Mouse (Mus musculus) erythroid progenitor cell, adult 5-6 weeks (primary cell): ENCODE results near the gene Creb3l2. TPM values are rescaled to one million over a fixed set of nuclear protein-coding genes. Genes with fewer than 3 reads are reported as not detected.
"Not testable (repeated sequence)": the region's sequence is repeated elsewhere in the genome, so short reads cannot be mapped to it uniquely, and the experiment has no call there.

Source experiments
- ATAC-seq: replicated peaks from 2 replicates; pipeline ENCODE4 v1.8.0; 2016; ENCODE audit warnings: moderate number of reproducible peaks, mild to moderate bottlenecking, moderate TSS enrichment, inconsistent platforms; ENCODE audit not compliant: poor library complexity, low FRiP score, severe bottlenecking
- total RNA-seq, 2 experiments: library from RNA; stranded (forward) in 1 of 2; stranded (reverse) in 1 of 2; fragments of 150-400 nt in 1 of 2; fragments of 186-747, 209-891 nt in 1 of 2; gene quantifications; 2 replicates each; pipeline versions ENCODE4 v1.2.3 to v1.2.4; 2015 to 2017; ENCODE audit warnings: low replicate concordance in 2 of 2

Creb3l2 gene
- total RNA-seq, 2 experiments from 2014 or later = 0.38 to 1.7 TPM

GRCm38 (mm10) chr6:37387281-37387680 is 54.7 kb downstream of the Creb3l2 start:
- ATAC-seq = no peak

GRCm38 (mm10) chr6:37385602-37386285 is 56.2 kb downstream of the Creb3l2 start:
- ATAC-seq = no peak

- ATAC-seq = no peak
These were observed 59.2 kb downstream of the Creb3l2 start for GRCm38 (mm10) chr6:37382761-37383160.

- no peak for ATAC-seq
These were observed 63.9 kb downstream of the Creb3l2 start for GRCm38 (mm10) chr6:37377836-37378580.

- ATAC-seq = not testable (repeated sequence)
These were observed 64.6 kb downstream of the Creb3l2 start for GRCm38 (mm10) chr6:37377387-37377786.

- no peak for ATAC-seq
These were observed 66.5 kb downstream of the Creb3l2 start for GRCm38 (mm10) chr6:37375452-37375851.

GRCm38 (mm10) chr6:37371341-37371740 is 70.6 kb downstream of the Creb3l2 start:
- no peak for ATAC-seq

GRCm38 (mm10) chr6:37370566-37370965 is 71.4 kb downstream of the Creb3l2 start:
- ATAC-seq = no peak

- ATAC-seq = no peak
These were observed 72.2 kb downstream of the Creb3l2 start for GRCm38 (mm10) chr6:37369750-37370149.

- no peak for ATAC-seq
These were observed 73.7 kb downstream of the Creb3l2 start for GRCm38 (mm10) chr6:37368281-37368680.

- no peak for ATAC-seq
These were observed 75.0 kb downstream of the Creb3l2 start for GRCm38 (mm10) chr6:37366991-37367390.

GRCm38 (mm10) chr6:37365179-37365578 is 76.8 kb downstream of the Creb3l2 start:
- ATAC-seq = no peak

- ATAC-seq = no peak
These were observed 77.6 kb downstream of the Creb3l2 start for GRCm38 (mm10) chr6:37364361-37364760.

GRCm38 (mm10) chr6:37360813-37361385 is 81.0 kb downstream of the Creb3l2 start:
- no peak for ATAC-seq

- ATAC-seq = no peak
These were observed 87.3 kb downstream of the Creb3l2 start for GRCm38 (mm10) chr6:37354449-37355179.

- no peak for ATAC-seq
These were observed 88.3 kb downstream of the Creb3l2 start for GRCm38 (mm10) chr6:37353616-37354015.

- no peak for ATAC-seq
These were observed 90.1 kb downstream of the Creb3l2 start for GRCm38 (mm10) chr6:37351731-37352380.

GRCm38 (mm10) chr6:37350315-37350714 is 91.6 kb downstream of the Creb3l2 start:
- ATAC-seq = no peak

- no peak for ATAC-seq
These were observed 94.3 kb downstream of the Creb3l2 start for GRCm38 (mm10) chr6:37347606-37348005.

GRCm38 (mm10) chr6:37338055-37338454 is 103.9 kb downstream of the Creb3l2 start:
- no peak for ATAC-seq
